Mouse (Mus musculus): ENCODE data around the gene Cdc42. TPM values are rescaled to one million over a fixed set of nuclear protein-coding genes. Genes with fewer than 3 reads are reported as not detected.
A peak's percentile ranks its signal among the peaks of the same experiment; 100 is the strongest.

Gene Cdc42
- polyA plus RNA-seq, 1 experiment = 133 TPM

- no peak overlapping the region for H3K4me3 ChIP-seq (replicated peaks; ENCODE audit: control insufficient read depth, low read depth, low read length)
- peak overlapping the region; percentile 57 for H3K27ac ChIP-seq (ENCODE audit: control insufficient read depth, insufficient read depth, low read depth, low read length, poor library complexity)
- WGBS = 63% methylated on average over 4 of the region's 4 CpGs
- TF ChIP-seq CTCF (IDR thresholded peaks at IDR 0.05; ENCODE audit: control insufficient read depth, insufficient read depth, low read length) (no peak), POLR2A (IDR thresholded peaks at IDR 0.05; ENCODE audit: borderline replicate concordance, control insufficient read depth, low read depth, low read length) (no peak)
- peaks cover 15% of the 10 kb centered on the region for H3K4me1 ChIP-seq (ENCODE audit: control insufficient read depth, insufficient read depth, low read length)
These were observed 8.6 kb upstream of the Cdc42 start for GRCm38 (mm10) chr4:137366097-137366496.

DNA sequence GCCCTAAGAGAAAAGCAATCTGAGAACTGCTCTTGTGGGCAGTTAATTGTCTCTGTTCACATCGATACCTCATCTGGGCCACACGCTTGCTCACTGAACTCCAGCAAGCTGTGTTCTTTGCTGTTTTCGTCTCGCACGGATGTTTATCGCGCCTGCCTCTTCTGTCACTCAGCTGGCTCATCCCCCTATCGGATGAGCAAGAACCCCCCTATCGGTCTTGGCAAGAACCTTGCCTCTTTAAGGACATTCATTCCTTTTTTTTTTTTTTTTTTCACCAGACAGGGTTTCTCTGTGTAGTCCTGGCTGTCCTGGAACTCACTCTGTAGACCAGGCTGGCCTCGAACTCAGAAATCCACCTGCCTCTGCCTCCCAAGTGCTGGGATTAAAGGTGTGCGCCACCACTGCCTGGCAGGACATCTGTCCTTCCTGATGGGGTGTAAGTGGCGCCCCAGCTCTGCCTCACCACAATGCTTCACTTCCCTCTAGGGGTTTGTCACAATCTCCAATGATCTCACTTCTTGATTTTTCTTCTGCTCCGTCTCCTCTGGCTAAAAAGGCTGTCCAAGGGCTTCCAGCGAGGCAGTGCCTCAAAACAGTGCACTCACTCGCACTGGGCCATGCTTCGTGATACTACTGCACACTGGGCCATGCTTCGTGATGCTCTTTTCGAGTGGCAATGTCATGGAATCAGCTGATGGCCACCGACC lies 8.0 kb upstream of the Cdc42 start:
- peaks cover 15% of the 10 kb centered on the region for H3K4me1 ChIP-seq (ENCODE audit: control insufficient read depth, insufficient read depth, low read length)
- WGBS = 36% methylated on average over 19 of the region's 19 CpGs
- H3K4me3 ChIP-seq (replicated peaks; ENCODE audit: control insufficient read depth, low read depth, low read length) = no peak overlapping the region
- H3K27ac ChIP-seq (ENCODE audit: control insufficient read depth, insufficient read depth, low read depth, low read length, poor library complexity) = peak overlapping the region; percentile 74
- no peak for TF ChIP-seq CTCF (IDR thresholded peaks at IDR 0.05; ENCODE audit: control insufficient read depth, insufficient read depth, low read length)
- TF ChIP-seq POLR2A (IDR thresholded peaks at IDR 0.05; ENCODE audit: borderline replicate concordance, control insufficient read depth, low read depth, low read length) = no peak

DNA sequence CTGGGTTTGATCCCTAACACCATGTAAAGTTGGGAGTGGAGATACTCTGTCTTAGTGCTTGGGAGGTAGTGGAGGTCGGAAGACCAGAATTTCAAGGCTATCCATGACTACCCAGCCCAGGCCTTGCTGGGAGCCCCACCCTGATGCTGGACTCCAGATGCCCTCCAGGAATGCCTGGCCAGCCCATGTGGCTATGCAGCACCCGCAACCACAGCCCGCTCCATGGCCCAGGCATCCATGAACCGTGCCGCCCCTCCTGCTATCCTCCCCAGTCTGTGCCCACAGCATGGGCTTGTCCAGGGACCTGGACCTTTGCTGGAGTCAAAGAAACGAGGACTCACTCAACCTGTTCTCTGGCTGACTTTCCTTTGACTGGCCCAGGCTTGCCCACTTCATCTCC lies 7.3 kb upstream of the Cdc42 start:
- TF ChIP-seq CTCF (IDR thresholded peaks at IDR 0.05; ENCODE audit: control insufficient read depth, insufficient read depth, low read length) (no peak), POLR2A (IDR thresholded peaks at IDR 0.05; ENCODE audit: borderline replicate concordance, control insufficient read depth, low read depth, low read length) (no peak)
- WGBS = 88% methylated on average over 6 of the region's 6 CpGs

DNA sequence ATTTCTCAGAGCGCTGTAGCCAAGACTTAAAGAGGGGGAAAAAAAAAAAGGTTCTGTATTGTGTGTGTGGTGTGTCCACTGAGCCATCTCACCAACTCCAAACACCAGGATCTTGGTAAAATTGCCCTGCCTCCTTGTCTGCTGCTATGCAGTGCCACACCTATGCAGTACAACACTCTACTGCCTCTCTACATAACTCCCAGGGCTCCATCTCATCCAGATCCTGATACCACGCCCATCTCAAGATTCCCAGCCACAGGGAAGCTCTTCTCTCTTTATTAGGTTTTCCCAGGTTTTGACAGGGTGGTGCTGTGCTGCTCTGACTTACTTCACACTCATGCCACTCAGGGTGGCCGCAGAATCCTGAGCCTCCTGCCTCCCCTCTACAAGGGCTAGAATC lies 3.5 kb upstream of the Cdc42 start:
- H3K4me1 ChIP-seq (ENCODE audit: control insufficient read depth, insufficient read depth, low read length) = peaks cover 9% of the 10 kb centered on the region
- TF ChIP-seq CTCF (IDR thresholded peaks at IDR 0.05; ENCODE audit: control insufficient read depth, insufficient read depth, low read length) = no peak
- TF ChIP-seq POLR2A (IDR thresholded peaks at IDR 0.05; ENCODE audit: borderline replicate concordance, control insufficient read depth, low read depth, low read length) = no peak
- H3K4me3 ChIP-seq (replicated peaks; ENCODE audit: control insufficient read depth, low read depth, low read length) = no peak overlapping the region
- H3K27ac ChIP-seq (ENCODE audit: control insufficient read depth, insufficient read depth, low read depth, low read length, poor library complexity) = no peak overlapping the region
- WGBS = 78% methylated on average over 3 of the region's 3 CpGs

More for the DNA sequence above, 7.3 kb upstream of the Cdc42 start:
- Histone ChIP-seq H3K27ac (ENCODE audit: control insufficient read depth, insufficient read depth, low read depth, low read length, poor library complexity) (peak overlapping the region; percentile 74), H3K4me3 (replicated peaks; ENCODE audit: control insufficient read depth, low read depth, low read length) (no peak overlapping the region), H3K4me1 (ENCODE audit: control insufficient read depth, insufficient read depth, low read length) (peaks cover 14% of the 10 kb centered on the region)

DNA sequence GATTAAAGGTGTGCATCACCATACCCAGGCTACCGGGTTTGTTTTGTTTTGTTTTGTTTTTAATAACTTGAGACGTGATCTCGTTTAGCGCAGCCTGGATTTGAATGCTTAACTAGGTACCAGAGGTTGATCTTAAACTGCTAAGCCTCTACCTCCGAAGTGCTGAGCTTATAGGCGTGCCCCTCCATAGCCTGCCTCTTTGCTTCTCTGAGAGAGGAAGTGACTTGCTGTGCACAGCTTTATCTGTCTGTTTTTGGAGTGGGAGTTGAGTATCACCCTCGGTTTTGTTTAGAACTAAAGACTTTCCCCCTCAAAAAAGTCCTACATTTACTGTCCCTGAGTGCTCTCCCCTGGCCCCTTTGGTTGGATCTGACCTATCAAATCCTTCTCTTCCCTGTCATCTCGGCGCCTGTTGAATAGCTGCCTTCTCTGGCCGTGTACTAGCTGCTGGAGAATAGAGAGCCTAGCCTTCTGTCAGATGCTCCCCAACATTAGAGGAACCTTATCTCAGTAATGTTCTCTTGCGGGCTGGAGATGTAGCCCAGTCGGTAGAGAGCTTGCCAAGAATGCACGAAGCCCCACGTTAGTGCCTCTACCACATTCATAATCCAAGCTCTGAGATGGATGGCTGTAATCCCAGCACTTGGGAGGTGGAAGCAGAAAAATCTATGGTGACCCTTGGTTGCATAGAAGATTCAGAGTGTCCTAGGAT lies 927 bp upstream of the Cdc42 start:
- TF ChIP-seq POLR2A (IDR thresholded peaks at IDR 0.05; ENCODE audit: borderline replicate concordance, control insufficient read depth, low read depth, low read length) (no peak), CTCF (IDR thresholded peaks at IDR 0.05; ENCODE audit: control insufficient read depth, insufficient read depth, low read length) (no peak)
- peak overlapping the region; percentile 10 for H3K4me3 ChIP-seq (replicated peaks; ENCODE audit: control insufficient read depth, low read depth, low read length)
- peaks cover 6% of the 10 kb centered on the region for H3K4me1 ChIP-seq (ENCODE audit: control insufficient read depth, insufficient read depth, low read length)
- peak overlapping the region; percentile 82 for H3K27ac ChIP-seq (ENCODE audit: control insufficient read depth, insufficient read depth, low read depth, low read length, poor library complexity)
- 17% methylated on average over 14 of the region's 14 CpGs for whole genome bisulfite sequencing

DNA sequence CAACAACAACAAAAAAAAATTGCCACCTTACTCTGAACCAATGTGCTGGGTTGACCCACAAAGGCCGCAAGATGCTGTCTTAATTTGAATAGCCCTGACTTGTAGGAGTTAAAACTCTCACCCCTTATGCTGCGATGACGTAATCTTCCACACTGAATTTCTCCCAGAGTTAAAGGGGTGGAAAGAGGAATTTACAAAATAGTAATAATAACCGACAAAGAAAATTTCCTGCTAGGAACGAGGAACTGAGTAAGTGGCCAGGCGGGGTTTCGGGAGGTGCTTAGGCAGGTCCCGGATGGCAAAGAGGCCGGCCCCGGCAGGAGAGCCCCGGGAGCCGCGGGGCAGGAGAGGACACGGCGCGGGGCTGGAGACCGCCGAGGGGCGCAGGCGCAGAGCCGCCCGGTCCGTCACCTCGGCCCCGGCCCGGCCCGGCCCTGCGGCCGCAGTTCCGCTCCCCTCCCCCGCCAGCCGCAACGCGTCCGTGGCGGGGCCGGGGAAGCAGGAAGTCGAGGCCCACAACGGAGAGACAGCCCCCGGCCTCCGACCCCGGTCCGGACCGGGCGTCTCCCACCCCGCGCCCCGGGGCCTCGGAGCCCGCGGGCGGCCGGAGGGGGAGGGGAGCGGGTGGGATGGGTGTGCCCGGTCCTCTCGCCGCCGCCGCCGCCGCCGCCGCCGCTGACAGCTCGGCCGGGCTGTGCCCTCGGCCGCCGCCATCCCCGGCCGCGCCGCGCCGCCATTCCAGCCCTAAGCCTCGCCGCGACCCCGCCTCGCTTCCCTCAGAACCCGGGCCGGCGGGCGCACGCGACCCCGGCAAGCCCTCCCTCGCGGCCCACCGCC lies 628 bp downstream of the Cdc42 start:
- TF ChIP-seq CTCF (IDR thresholded peaks at IDR 0.05; ENCODE audit: control insufficient read depth, insufficient read depth, low read length) (no peak), POLR2A (IDR thresholded peaks at IDR 0.05; ENCODE audit: borderline replicate concordance, control insufficient read depth, low read depth, low read length) (peak; percentile 11; the same call in 1 of the 2 replicates)
- peaks cover 6% of the 10 kb centered on the region for H3K4me1 ChIP-seq (ENCODE audit: control insufficient read depth, insufficient read depth, low read length)
- under 1% methylated on average over 68 of the region's 90 CpGs for WGBS

DNA sequence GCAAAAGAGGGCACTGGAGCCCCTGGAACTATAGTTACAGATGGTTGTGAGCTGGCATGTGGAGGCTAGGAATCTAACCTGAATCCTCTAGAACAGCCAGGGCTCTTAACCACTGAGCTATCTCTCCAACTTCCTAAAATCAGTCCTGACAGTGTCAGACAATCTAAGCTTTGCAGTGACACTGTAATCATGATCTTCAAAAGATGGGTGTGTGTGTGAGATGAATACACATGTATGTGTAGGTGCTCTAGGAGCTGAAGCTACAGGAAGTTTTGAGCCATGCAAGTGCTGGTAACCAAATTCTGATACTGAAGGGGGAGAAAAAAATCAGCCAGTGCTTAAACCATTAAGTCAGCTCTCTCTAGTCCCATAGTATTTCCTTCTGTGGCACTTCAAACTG lies 6.9 kb downstream of the Cdc42 start:
- Histone ChIP-seq H3K27ac (ENCODE audit: control insufficient read depth, insufficient read depth, low read depth, low read length, poor library complexity) (no peak overlapping the region), H3K4me1 (ENCODE audit: control insufficient read depth, insufficient read depth, low read length) (peaks cover 4% of the 10 kb centered on the region; the same call in 1 of the 2 replicates), H3K4me3 (replicated peaks; ENCODE audit: control insufficient read depth, low read depth, low read length) (no peak overlapping the region)
- TF ChIP-seq CTCF (IDR thresholded peaks at IDR 0.05; ENCODE audit: control insufficient read depth, insufficient read depth, low read length) (no peak), POLR2A (IDR thresholded peaks at IDR 0.05; ENCODE audit: borderline replicate concordance, control insufficient read depth, low read depth, low read length) (no peak)

More for the DNA sequence above, 628 bp downstream of the Cdc42 start:
- H3K27ac ChIP-seq (ENCODE audit: control insufficient read depth, insufficient read depth, low read depth, low read length, poor library complexity) = peak overlapping the region; percentile 99
- H3K4me3 ChIP-seq (replicated peaks; ENCODE audit: control insufficient read depth, low read depth, low read length) = peak overlapping the region; percentile 74

DNA sequence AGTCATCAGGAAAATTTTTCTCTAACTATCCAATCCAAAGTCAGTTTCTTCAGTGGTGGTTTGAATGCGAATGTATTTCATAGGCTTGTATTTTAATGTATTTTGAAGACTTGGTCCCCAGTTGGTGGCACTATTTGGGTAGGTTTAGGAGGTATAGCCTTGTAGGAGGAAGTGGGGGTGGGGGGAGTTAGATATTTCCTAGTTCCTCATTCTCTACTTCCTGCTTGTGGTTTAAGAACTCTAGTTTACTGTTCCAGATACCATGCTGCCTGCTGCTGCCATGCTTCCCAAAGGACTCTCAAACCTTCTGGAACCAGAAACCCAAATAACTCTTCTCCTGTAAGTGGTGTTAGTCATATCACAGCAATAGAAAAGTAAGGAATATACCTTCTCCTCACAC lies 11.7 kb downstream of the Cdc42 start:
- no peak overlapping the region for H3K27ac ChIP-seq (ENCODE audit: control insufficient read depth, insufficient read depth, low read depth, low read length, poor library complexity)
- H3K4me1 ChIP-seq (ENCODE audit: control insufficient read depth, insufficient read depth, low read length) = peaks cover 2% of the 10 kb centered on the region; the same call in 1 of the 2 replicates
- TF ChIP-seq POLR2A (IDR thresholded peaks at IDR 0.05; ENCODE audit: borderline replicate concordance, control insufficient read depth, low read depth, low read length) (no peak), CTCF (IDR thresholded peaks at IDR 0.05; ENCODE audit: control insufficient read depth, insufficient read depth, low read length) (no peak)
- no peak overlapping the region for H3K4me3 ChIP-seq (replicated peaks; ENCODE audit: control insufficient read depth, low read depth, low read length)
- WGBS = 36% methylated on average over 1 of the region's 1 CpGs
